Mouse (Mus musculus): Measurements from ENCODE around the gene Ugt1a7c.

The Ugt1a7c gene

DNA sequence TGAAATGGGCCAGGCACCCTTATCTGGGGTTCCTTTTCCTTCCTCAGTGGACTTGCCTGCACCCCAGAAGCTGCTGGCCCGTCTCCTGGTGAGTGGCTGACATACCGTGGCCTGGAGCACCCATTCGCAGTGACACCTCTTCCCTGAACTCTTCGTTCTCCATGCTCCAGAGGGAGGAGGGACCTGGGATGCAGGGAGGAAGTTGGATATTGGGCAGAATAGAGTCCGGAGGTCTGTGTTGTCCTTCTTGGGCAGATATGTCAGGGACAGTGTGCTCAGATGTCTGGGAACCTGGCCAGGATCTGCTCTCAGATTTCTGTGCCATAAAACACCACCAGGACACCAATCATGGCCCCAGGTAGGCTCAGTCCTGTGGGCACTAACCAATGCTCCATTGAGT, 145.2 kb downstream of the Ugt1a7c start:
- no peak for DNase-seq (ENCODE audit: low spot score)

GRCm38 (mm10) chr1:88240579-88240978, 145.7 kb downstream of the Ugt1a7c start:
- no peak for DNase-seq (ENCODE audit: low spot score)

- no peak for DNase-seq (ENCODE audit: low spot score)
These were observed 149.0 kb downstream of the Ugt1a7c start for GRCm38 (mm10) chr1:88243861-88244260.

DNA sequence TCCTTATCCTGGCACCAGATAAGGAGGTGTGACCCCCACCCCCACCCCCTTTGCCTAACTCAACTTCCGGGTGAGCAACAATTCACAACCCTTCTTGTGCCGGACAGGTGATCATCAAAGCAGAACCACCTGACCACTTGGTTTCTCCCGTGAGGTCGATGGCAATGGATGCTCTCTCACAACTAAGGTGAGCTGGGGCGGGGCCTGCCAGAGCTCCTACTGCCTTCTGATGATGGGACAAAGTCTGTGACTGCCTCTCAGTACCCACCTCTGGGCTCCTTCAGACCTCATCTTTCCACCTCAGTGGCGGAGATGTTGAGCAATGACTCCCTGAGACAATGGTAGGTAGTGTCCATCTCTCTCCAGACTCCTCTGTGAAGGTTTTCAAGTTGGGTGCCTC, 151.0 kb downstream of the Ugt1a7c start:
- DNase-seq (ENCODE audit: low spot score): no peak

DNA sequence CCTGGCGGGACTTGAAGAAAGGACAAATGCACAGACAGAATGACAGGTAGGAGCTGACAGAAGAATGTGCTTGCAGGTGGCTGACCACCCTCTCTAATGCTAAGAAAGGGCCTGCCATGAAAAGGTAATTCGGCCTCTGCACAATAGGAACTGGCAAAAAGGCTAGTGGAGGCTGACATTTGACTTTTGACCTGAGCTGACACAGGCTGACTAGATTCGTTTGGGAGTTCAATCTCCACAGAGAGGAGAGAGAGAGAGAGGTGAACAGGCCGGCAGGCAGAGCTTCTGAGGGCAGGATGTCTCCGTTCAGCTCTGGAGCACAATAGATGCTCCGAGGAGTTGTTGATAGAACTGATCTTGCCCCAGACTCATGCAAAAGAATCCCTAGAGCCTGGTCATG, 151.5 kb downstream of the Ugt1a7c start:
- DNase-seq (ENCODE audit: low spot score): no peak

GRCm38 (mm10) chr1:88247660-88248059, 152.8 kb downstream of the Ugt1a7c start:
- DNase-seq (ENCODE audit: low spot score): no peak

DNA sequence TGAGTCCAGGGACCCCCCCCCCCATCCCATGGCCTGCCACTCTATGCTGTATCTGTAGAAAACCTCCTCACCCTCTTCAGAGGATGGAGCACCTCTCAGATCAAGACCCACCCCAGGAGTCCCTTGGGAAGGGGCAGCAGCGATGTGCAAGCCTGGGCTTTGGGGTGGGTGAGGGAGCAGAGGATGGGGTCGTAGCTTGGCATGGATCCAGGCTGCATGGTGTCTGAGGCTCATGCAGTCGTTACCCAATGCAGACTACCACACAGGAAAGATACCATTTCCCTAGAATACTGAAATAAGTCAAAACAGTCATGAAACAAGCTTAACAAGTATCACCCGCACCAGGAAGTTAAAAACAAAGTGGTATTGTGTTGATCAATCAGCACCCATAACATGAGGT, 153.8 kb downstream of the Ugt1a7c start:
- no peak for DNase-seq (ENCODE audit: low spot score)

GRCm38 (mm10) chr1:88249596-88249995, 154.7 kb downstream of the Ugt1a7c start:
- DNase-seq (ENCODE audit: low spot score): no peak

GRCm38 (mm10) chr1:88250023-88250422, 155.2 kb downstream of the Ugt1a7c start:
- DNase-seq (ENCODE audit: low spot score): no peak

DNA sequence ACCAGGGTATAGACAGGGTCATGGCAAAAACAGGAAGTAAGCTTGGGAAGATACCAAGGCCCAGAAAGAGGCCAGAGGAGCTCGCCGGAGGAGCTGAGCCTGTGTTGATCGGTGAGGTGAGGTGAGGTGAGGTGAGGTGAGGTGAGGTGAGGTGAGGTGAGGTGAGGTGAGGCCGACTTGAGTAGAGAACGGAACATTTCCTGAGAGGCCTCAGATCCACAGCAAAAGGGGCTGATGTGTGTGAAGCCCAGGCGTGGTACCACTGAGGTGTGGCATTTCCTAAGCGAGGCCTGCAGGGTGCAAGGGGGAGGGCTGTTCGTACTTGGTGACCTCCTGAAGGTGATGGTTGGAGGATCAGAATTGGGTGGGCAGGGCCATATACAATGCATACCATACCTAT, 158.2 kb downstream of the Ugt1a7c start:
- DNase-seq (ENCODE audit: low spot score): no peak

GRCm38 (mm10) chr1:88253540-88253939, 158.7 kb downstream of the Ugt1a7c start:
- no peak for DNase-seq (ENCODE audit: low spot score)

- DNase-seq (ENCODE audit: low spot score): no peak
These were observed 160.1 kb downstream of the Ugt1a7c start for GRCm38 (mm10) chr1:88254793-88255465.

DNA sequence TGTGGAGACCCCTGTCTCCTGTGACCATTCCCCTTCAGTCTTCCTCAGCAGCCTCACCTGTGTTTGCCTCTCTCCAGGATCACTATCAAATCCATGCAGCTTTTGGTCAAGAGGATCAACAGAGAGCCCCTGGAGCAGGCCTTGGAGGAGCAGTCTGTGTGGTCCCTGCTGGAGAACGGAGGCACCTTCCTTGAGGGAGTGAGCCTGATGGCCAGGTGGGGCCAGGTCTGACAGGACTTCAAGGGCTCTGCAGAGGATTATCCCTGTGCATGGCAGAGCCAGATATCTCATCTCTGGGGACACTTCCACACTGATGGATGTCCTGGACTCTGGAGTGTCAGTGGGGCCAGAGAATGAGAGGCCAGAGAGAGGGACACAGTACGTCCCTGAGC, 160.6 kb downstream of the Ugt1a7c start:
- no peak for DNase-seq (ENCODE audit: low spot score)

GRCm38 (mm10) chr1:88255989-88256754, 161.3 kb downstream of the Ugt1a7c start:
- no peak for DNase-seq (ENCODE audit: low spot score)

- DNase-seq (ENCODE audit: low spot score): no peak
These were observed 162.2 kb downstream of the Ugt1a7c start for GRCm38 (mm10) chr1:88256886-88257663.

GRCm38 (mm10) chr1:88257681-88258080, 162.8 kb downstream of the Ugt1a7c start:
- DNase-seq (ENCODE audit: low spot score): peak; percentile 43

- DNase-seq (ENCODE audit: low spot score): no peak
These were observed 163.5 kb downstream of the Ugt1a7c start for GRCm38 (mm10) chr1:88258361-88258760.

DNA sequence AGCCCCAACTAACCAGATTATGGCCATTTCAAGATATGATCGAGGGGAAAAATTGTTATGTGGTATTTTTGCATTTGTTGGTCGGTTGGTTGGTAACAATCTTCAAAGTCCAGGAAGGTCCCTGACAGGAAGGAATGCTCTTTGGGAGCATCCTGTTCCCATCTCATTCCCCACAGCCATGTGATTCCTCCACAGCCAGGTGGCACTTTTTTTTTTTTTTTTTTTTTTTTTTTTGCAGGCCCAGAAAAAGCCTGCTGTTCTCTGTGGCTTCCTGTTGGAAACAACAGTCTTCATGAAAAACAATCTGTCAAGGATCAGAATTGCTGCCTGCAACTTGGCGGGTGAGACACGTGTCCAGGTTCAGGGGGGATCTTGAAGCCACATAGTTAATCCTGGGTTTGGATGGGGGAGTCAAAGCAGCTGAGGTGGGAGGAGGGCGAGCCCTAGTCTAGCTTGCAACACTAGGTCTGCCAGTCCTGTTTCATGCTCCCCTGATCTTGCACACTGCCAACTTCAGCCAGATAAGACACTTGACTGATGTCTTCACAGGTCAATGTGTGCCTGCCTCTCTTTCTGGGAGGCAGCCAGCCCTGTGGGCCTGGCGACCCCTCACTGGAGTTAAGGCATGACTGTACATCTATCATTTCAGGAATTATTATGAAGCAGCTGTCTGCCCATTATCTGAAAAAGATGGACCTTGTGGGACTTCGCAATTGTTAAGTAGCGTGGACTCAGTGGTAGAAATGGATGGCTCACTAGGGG, 164.2 kb downstream of the Ugt1a7c start:
- peak; percentile 47 for DNase-seq (ENCODE audit: low spot score)

DNA sequence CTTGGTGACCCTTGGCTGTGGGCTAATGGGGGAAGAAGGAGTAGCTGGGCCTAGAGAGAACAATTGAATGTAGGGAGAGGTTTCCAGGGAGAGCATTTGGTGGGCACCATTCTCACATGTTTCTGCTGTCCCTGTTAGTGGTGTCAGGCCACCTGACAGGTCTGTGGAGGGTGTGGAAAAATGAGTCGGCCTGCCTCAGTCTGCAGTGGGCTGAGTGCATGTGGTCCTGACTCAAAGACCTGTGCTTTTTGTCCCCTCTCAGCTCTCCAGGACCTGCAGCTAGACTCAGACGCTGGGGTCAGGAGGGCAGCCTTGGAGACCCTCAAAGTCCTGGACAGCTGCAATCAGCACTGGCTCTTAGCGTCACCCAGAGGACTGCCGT, 164.8 kb downstream of the Ugt1a7c start:
- DNase-seq (ENCODE audit: low spot score): peak; percentile 51

DNA sequence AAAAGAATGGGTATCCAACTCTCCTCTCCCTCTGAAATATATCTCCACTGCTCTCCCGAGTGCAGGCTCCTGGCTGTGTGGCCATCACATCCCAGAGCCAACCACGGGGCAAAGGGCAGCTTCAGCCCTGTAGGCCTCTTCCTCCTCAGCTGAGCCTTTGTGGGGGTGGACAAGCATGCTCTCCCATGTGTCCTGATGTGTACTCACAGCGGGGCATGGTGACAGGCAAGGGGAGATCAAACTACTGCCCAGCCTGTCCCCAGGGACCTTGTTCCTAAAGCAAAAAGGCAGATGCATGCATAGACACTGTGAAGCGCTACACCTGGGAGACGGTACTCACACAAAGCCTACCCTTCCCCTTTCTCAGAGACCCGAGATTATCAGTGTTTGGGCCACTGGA, 165.3 kb downstream of the Ugt1a7c start:
- peak; percentile 65 for DNase-seq (ENCODE audit: low spot score)

DNA sequence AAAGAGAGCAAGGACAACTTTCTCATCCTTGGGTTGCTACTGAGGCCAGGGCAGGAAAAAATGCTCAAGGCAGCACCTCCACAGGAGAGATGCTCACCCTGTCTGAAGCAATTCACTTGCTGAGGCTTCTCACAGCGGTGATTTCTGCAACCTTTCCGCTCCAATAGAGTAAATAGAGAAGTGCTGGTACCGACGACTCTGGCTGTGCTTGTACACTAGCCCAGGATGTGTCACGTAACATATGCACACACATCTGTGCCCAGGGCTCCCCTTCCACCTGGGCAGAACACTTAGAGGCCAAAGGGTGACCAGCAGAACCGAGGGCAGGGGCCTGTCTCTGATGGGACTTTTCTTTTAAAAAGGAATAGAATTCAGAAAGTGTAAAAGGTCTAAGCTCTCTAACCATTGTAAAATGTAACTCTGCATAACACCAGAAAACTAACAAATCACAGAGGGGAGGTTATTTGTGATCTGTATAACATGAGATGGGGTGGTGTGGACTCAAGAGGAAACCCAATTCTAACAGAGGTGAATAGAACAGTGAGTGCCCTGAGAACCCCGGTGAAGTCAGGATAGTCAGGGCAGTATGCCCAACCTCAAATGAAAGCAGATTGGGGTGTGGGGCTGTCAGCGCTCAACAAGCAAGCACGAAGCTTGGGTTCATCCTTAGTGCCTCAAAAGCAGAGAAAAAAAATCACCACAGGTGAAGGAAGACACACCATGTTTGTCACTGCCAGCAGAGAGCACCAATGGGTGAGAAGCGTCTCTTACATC, 165.9 kb downstream of the Ugt1a7c start:
- no peak for DNase-seq (ENCODE audit: low spot score)

Data from urinary bladder, postnatal 10 days (tissue).